Mouse (Mus musculus) CD4-positive naive resting alpha-beta T cell, adult 57 days (primary cell): Measurements from ENCODE around the gene Strn3. TPM values are rescaled to one million over a fixed set of nuclear protein-coding genes. Genes with fewer than 3 reads are reported as not detected.

Experiments used
- total RNA-seq: library from RNA; stranded (reverse); gene quantifications from one replicate; pipeline ENCODE4 v1.2.4, GENCODE M21; 2023

Gene Strn3
- total RNA-seq = 56.9 TPM

DNA sequence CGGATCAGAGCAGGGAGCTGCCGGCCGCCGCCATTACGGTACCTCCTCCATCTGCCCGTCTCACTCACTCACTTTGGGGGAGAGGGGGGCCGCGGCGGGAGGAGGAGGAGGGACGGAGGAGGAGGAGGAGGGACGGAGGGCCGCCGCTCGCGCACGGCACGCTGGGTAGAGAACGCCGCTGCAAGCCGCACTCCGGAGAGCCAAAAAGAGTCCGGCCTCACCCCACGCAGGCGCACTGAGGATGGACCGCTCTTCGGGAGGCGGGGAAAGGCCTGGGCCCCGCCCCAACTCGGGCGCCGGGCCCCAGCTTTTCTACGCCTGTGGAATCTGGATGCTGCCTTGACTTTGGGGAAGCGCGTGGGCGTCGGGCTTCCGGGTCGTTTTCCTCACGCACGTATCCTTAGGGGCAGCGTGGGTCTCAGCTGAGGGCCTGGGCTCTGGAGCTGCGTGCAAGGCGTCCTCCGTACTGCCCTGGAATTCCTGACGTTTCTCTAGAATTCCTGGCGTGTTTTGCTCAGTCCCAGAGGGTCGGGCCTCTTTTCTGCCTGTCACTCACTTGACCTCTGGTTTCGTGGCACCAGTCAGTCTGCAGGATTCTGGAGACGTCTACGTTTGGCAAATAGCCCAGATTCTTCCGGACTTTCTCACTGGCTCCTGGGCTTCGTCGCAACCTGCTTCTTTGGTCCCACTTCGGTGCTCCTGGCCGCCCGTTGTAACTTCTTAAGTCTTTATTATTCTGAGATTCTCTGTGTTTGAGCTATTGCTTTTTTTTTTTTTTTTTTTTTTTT is at the start of gene Strn3:
TSS of gene Strn3 (minus strand) at position 53 of the 788 bp plus-strand sequence.

DNA sequence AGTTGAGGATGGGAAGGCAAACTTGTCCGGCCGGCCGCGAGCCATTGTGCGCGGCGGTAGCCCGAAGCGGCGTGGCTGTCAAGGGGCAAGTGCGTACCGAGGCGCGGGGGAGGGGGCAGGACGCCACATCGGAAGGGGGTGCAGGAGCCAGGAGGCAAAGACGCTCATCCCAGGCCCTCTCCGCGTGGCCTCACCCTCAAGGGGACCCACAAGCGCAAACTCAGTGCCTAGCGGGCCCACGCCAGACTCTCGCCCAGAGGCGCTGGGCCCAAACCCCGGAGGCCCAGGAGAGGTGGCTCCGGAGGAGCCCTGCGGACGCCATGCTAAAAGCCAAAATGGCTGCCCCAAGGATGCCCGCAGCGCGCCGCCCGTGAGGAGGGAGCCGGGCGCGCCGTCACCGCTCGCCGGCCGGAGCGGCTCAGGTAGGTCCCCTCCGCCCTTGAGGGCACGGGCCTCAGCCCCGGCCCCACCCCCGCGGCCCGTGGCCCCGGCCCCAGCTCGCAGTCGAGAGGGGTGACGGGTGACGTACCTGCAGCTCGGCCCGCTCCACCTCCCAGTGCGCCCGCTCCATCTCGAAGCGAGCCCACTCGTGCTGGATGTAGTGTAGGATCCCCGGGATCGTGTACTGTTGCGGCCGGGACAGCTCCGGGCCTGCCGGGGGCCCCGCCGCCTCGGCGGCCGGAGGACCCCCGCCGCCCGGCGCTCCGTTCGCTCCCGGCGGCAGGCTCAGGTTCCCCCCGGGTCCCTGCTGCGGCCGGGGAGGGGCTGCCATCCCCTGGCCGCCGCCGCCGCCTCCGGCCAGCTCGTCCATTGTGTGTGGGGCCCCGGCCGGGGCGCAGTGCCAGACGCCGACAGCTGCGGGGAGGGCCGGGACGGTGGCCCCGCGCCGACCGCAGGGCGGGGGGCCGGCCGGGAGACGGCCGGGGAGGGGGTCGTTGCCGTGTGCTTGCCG is 528 bp downstream of the Strn3 start, which contains the start of gene Ap4s1:
TSS of gene Ap4s1 (plus strand) at position 141 of the 952 bp plus-strand sequence.

DNA sequence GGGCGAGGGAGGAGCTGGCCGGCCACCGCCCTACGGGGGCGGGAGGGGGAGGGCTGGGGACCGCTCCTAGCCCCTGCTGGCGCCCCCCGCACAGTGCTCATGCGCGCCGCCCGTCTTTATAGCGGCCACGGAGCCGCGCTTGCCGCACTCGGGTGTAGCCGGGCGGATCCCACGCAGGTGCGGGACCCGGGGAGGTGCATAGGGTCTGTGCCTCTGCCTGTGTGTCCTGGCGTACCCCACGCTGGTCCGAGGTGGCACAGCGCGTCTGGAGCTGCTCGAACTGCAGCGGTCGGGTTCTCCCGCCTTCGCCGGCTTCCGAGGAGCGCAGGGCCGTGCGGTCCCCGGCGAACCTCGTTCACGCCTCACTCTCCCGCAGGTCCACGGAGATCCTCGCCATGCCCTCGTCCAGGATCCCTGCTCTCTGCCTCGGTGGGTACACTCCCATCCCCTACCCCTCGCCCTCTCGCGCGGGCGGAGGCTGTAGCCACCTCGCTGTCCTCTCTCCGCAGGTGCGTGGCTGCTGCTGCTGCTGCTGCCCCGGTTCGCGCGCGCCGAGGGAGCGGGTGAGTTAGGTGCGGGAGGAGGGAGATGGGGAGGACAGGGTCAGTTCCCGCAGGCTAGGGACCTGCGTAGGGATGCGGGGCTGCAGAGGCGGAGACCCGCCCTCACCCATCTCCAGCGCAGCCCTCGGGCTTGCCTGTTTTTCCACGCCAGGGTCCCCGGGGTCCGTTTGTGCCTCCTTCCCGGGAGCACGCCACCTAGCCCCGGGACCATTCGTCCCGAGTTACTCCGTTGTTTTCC is 98.3 kb downstream of the Strn3 start, which contains the start of gene Coch:
TSS of gene Coch (plus strand) at position 113 of the 801 bp plus-strand sequence.

Other genes with a start within 250 kb of the Strn3 start
- 1.7 TPM for gene Coch, start 98.6 kb downstream of the Strn3 start, total RNA-seq
- 20.6 TPM for gene Ap4s1, start 864 bp downstream of the Strn3 start, total RNA-seq
- 145 TPM for gene Hectd1, start 137.6 kb upstream of the Strn3 start, total RNA-seq